Mouse (Mus musculus) heart, embryonic 11.5 days (tissue): ENCODE data around the gene Odf4. TPM values are rescaled to one million over a fixed set of nuclear protein-coding genes. Genes with fewer than 3 reads are reported as not detected.

Source experiments
- ATAC-seq: fragments of 200-750 bp; cut with Nextera tagmentation; replicated peaks from 2 replicates; pipeline ENCODE4 v1.8.0; 2017; ENCODE audit warnings: moderate library complexity; ENCODE audit not compliant: insufficient number of reproducible peaks, low FRiP score, low TSS enrichment
- H3K27ac ChIP-seq: fragments of 300-500 bp; sonication (generic); 2 replicates; pipeline ENCODE4 v1.5.1; 2014; ENCODE audit warnings: mild to moderate bottlenecking, low read depth, low read length
- H3K27me3 ChIP-seq: fragments of 300-500 bp; sonication (generic); 2 replicates; pipeline ENCODE4 v1.6.1; 2014; ENCODE audit warnings: mild to moderate bottlenecking, low read length, mixed read lengths; ENCODE audit not compliant: control insufficient read depth, insufficient read depth
- H3K36me3 ChIP-seq: fragments of 300-500 bp; sonication (generic); 2 replicates; pipeline ENCODE4 v1.6.1; 2014; ENCODE audit warnings: mild to moderate bottlenecking, low read length, moderate library complexity, mixed read lengths; ENCODE audit not compliant: control insufficient read depth, insufficient read depth
- H3K4me1 ChIP-seq: fragments of 300-500 bp; sonication (generic); 2 replicates; pipeline ENCODE4 v1.6.1; 2014; ENCODE audit warnings: low read length; ENCODE audit not compliant: control insufficient read depth, insufficient read depth
- H3K4me2 ChIP-seq: fragments of 300-500 bp; sonication (generic); 2 replicates; pipeline ENCODE4 v1.6.1; 2014; ENCODE audit warnings: mild to moderate bottlenecking, moderate library complexity
- H3K4me3 ChIP-seq: fragments of 300-500 bp; sonication (generic); 2 replicates; pipeline ENCODE4 v1.5.1; 2014; ENCODE audit warnings: low read depth, low read length
- H3K9ac ChIP-seq: fragments of 300-500 bp; sonication (generic); 2 replicates; pipeline ENCODE4 v1.6.1; 2014; ENCODE audit warnings: mild to moderate bottlenecking, low read depth, low read length, moderate library complexity
- H3K9me3 ChIP-seq: fragments of 300-500 bp; sonication (generic); replicated peaks from 2 replicates; pipeline ENCODE4 v1.6.1; 2016; ENCODE audit warnings: low read length; ENCODE audit not compliant: control insufficient read depth
- WGBS: fragments of 180-500 bp; shearing (Covaris S2); extraction: QIAGEN DNeasy Blood & Tissue Kit; methylation state at CpG from one replicate; pipeline ENCODE4 v1.1.7; 2014; ENCODE audit not compliant: insufficient replicate concordance; 5-methylcytosine and 5-hydroxymethylcytosine counted together
- polyA plus RNA-seq: library from polyadenylated mRNA; unstranded; fragments of >200 nt; fragmentation: Nextera tagmentation; extraction: Ambion mirVana; gene quantifications from 2 replicates; pipeline ENCODE4 v1.2.1, GENCODE M21; 2014

Gene Odf4
- polyA plus RNA-seq, 1 experiment from 2014 or later = not detected

DNA sequence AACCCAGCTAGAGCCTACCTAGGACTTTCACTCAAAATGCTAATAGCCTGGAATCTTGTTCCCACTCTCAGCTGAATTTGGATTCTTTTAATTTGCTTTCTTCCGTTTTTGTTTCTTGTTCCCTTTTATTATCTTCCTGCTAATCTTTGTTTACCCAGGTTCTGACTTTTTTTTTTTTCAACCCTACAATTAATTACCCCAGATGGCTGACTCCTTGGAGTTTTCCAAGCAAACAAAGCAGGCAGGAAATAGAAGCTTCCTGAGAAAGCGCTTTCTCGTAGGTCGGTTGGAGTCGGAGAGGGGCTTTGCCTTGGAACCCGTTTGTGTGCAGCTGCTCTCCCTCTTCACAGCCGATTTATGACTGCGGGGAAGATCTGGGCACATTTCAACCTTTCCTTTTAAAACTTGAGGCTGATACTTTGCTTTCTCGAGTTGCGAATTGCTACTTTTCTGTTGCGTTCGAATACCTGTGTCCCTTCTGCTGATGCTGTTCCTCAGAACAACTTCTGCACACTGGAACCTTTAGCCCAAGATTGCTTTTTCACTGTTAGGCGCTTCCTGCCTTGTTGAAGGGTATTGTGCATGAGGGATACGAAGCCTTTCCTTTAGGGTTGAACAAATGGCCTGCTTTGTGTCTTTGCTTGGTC lies 15.2 kb downstream of the Odf4 start:
- ATAC-seq = no peak
- Histone ChIP-seq H3K4me1 (peaks cover 3% of the 10 kb centered on the region; the same call in 1 of the 2 replicates), H3K27ac (peak overlapping the region; percentile 24; the same call in 1 of the 2 replicates), H3K27me3 (no peaks in the 10 kb centered on the region), H3K36me3 (no peaks in the 10 kb centered on the region), H3K9me3 (no peaks in the 10 kb centered on the region), H3K4me3 (no peak overlapping the region), H3K4me2 (no peak overlapping the region), H3K9ac (no peak overlapping the region)
- 48% methylated on average over 14 of the region's 14 CpGs for WGBS

DNA sequence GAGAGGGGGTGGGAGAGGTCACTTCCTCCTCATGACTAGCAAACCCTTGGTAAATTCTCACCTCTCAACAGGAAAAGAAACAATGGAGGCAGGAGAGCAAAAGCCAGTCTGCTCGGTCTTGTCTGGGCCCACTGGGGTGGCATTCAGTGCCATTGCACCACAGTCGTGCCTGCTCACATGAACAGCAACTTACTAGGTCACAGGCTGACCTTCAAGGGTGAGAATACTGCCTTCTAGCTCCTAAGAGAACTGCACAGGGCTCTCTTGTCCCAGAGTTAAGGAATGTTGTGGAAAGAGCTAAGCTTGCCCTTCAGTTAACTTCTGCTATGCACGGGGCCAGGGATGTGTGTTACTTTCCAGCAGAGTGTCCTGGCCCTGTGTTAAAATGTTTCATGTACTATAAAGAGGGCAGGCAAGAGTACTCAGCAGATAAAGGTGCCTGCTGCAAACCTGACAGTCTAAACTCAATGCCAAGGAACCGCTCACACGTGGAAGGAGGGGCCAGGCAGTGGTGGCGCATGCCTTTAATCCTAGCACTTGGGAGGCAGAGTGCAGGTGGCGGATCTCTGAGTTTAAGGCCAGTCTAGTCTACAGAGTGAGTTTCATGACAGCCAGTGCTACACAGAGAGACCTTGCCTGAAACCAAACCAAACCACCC lies 17.9 kb downstream of the Odf4 start:
- 42% methylated on average over 7 of the region's 7 CpGs for WGBS
- Histone ChIP-seq H3K36me3 (peaks cover 15% of the 10 kb centered on the region), H3K9ac (no peak overlapping the region), H3K4me3 (no peak overlapping the region), H3K27ac (no peak overlapping the region), H3K9me3 (no peaks in the 10 kb centered on the region), H3K4me1 (peaks cover 3% of the 10 kb centered on the region; the same call in 1 of the 2 replicates), H3K27me3 (no peaks in the 10 kb centered on the region), H3K4me2 (no peak overlapping the region)
- no peak for ATAC-seq

DNA sequence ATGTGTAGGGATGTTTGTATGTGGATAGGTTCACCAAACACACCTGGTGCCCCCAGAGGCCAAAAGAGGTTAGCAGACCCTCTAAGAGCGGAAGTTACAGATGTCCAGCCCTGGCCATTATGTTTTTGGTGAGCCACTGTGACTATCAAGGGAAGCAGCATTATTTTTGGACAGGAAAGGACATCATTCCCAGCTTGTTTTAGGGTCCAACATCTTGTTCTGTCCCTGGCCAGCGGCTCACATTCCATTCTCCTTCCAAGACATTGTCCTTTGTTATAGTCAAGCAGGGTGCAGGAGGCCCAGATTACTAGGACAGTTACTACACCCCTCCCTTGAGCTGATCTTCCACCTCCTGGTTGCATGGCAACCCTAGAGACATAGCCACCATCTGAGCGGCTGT lies 19.6 kb downstream of the Odf4 start:
- H3K36me3 ChIP-seq = peaks cover 26% of the 10 kb centered on the region
- 77% methylated on average over 3 of the region's 3 CpGs for WGBS
- no peaks in the 10 kb centered on the region for H3K9me3 ChIP-seq
- ATAC-seq = no peak
- H3K27me3 ChIP-seq = no peaks in the 10 kb centered on the region
- H3K4me3 ChIP-seq = no peak overlapping the region
- H3K4me1 ChIP-seq = peaks cover 7% of the 10 kb centered on the region; the same call in 1 of the 2 replicates
- no peak overlapping the region for H3K27ac ChIP-seq
- no peak overlapping the region for H3K9ac ChIP-seq
- no peak overlapping the region for H3K4me2 ChIP-seq

DNA sequence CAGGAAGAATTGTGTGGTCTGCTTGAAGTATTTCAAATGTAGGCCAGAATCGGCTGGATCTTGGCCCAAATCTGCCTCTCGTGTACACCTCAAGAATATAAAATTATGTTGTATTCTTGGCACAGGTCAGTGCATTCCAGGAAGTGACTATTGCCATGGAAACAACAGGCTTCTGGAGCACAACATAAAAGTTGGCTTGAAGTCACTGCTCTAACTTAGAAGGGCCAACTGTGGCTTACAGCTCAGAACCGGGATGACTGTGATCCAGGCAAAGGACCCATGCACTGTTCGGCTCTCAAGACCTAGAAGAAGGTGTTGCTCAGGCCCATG lies 20.5 kb downstream of the Odf4 start:
- Histone ChIP-seq H3K4me2 (no peak overlapping the region), H3K9ac (no peak overlapping the region), H3K27me3 (no peaks in the 10 kb centered on the region), H3K4me3 (no peak overlapping the region), H3K4me1 (peaks cover 7% of the 10 kb centered on the region; the same call in 1 of the 2 replicates), H3K9me3 (no peaks in the 10 kb centered on the region), H3K27ac (no peak overlapping the region), H3K36me3 (peaks cover 26% of the 10 kb centered on the region)
- 78% methylated on average over 4 of the region's 4 CpGs for WGBS
- no peak for ATAC-seq

DNA sequence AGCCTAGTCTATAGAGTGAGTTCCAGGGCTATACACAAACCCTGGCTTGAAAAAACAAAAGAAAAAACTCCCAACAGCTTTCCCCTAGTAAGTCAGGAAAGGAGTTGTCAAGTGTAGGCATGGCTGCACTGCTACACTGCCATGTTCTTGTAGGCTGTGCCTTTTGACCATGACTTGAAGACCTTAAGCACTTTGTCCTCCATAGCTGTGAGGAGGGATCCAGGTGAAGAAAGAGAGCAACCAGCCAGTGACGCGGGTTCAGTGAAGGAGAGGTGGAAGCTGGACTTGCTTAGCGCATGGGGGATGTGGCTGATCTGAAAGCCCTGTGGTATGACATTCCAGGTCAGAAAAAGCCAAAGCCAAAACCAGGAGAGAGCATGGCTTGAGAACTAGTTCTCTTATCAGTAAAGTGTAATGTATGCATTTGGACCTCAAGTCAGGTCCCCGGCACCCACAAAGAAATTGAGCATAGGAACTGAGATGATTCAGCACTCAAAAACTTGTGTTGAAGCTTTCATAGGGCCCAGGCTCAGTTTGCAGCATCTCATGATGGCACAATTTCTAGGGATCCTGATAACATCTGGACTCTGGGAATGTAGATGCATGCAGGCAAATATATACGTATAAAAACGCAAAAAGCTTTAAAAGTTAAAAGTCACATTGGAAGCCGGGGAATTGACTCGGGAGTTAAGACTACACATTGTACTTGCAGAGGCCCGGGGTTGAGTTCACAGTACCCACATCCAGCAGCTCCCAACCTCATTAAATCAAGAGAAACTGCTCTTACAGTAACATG lies 21.0 kb downstream of the Odf4 start:
- WGBS = 89% methylated on average over 9 of the region's 9 CpGs
- Histone ChIP-seq H3K36me3 (peaks cover 26% of the 10 kb centered on the region), H3K4me1 (peaks cover 8% of the 10 kb centered on the region; the same call in 1 of the 2 replicates), H3K27ac (no peak overlapping the region), H3K4me2 (no peak overlapping the region), H3K9me3 (no peaks in the 10 kb centered on the region), H3K4me3 (no peak overlapping the region), H3K27me3 (no peaks in the 10 kb centered on the region), H3K9ac (no peak overlapping the region)
- ATAC-seq = no peak

DNA sequence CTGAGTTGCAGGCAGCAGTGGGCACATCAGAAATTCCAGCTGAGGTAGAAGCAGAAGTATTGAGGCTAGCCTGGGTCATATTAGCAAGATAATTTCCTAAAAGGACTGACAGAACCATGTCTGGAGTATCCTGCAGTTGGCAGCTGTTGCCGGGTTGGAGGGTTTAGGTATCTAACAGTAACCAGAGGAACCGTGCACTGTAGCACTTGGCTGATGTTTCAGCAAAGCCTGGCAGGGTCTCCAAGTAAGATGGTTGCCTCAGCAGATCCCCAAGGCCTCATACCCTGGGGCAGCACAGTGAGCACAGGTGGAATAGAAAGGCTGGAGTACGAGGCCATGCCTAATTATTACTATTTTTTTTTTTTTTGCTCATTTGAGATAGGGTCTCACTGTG lies 21.7 kb downstream of the Odf4 start:
- Histone ChIP-seq H3K4me3 (no peak overlapping the region), H3K4me2 (no peak overlapping the region), H3K4me1 (peaks cover 10% of the 10 kb centered on the region; the same call in 1 of the 2 replicates), H3K27ac (no peak overlapping the region), H3K9me3 (no peaks in the 10 kb centered on the region), H3K36me3 (peaks cover 26% of the 10 kb centered on the region), H3K27me3 (no peaks in the 10 kb centered on the region), H3K9ac (no peak overlapping the region)
- WGBS = 87% methylated on average over 3 of the region's 3 CpGs
- no peak for ATAC-seq

DNA sequence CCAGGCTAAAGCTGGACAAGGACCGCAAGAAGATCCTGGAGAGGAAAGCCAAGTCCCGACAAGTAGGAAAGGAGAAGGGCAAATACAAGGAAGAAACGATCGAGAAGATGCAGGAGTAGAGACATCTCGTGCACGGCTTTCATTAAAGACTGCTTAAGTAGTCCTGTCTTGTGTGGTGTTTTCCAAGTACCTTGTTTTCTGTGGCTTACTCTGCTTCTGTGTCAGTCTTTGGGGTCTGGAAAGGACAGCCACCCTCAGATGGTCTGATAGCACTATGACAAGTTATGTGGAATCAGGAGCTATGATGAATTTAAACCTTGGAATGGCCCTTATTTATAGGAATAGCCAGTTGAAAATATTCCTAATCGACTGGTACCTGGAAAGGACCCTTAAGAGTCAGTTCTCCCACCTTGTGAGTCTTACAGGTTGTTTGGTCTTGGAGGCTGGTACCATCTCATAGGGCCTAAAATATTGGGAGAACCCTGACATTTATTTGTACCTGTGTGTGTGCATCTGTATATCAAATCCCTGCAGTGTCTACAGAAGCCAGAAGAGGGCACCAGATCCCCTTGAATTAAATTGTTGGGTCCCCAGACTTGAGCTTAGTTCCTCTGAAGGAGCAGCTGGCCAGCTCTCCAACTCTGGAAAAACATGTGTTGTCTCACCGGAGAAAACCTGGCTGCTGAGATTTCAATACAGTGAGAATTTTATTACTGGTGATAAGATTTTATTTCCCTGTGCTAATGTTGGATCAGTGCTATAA lies 22.3 kb downstream of the Odf4 start:
- no peaks in the 10 kb centered on the region for H3K9me3 ChIP-seq
- H3K36me3 ChIP-seq = peaks cover 26% of the 10 kb centered on the region
- H3K9ac ChIP-seq = no peak overlapping the region
- WGBS = 86% methylated on average over 8 of the region's 8 CpGs
- no peak overlapping the region for H3K27ac ChIP-seq
- H3K4me2 ChIP-seq = no peak overlapping the region
- peaks cover 10% of the 10 kb centered on the region; the same call in 1 of the 2 replicates for H3K4me1 ChIP-seq
- 0 out of 2 replicates have a peak, but pooled peaks cover 2% of the 10 kb centered on the region for H3K27me3 ChIP-seq
- no peak for ATAC-seq
- H3K4me3 ChIP-seq = no peak overlapping the region

DNA sequence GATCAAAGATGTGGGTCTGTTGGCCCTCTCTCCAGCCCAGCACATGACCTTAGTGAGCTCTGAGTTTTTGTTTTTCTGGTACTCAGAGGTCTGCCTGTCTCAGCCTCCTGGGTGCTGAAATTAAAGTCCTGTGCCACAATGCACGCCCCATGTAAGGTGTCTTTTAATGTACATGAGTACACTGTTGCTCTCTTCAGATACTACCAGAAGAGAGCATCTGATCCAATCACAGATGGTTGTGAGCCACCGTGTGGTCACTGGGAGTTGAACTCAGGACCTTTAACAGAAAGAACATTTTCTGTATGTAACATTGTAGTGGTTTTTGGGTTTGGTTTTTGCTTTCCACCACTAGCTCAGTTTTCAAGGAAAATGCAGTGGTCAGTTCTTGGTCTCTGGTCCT lies 23.1 kb downstream of the Odf4 start:
- 93% methylated on average over 2 of the region's 2 CpGs for WGBS
- Histone ChIP-seq H3K9me3 (no peaks in the 10 kb centered on the region), H3K36me3 (peaks cover 26% of the 10 kb centered on the region), H3K4me3 (no peak overlapping the region), H3K27me3 (0 out of 2 replicates have a peak, but pooled peaks cover 2% of the 10 kb centered on the region), H3K27ac (no peak overlapping the region), H3K4me1 (peaks cover 8% of the 10 kb centered on the region; the same call in 1 of the 2 replicates), H3K9ac (no peak overlapping the region), H3K4me2 (no peak overlapping the region)
- no peak for ATAC-seq
